Mouse (Mus musculus): ENCODE measurements around the gene Caly.

Caly gene

GRCm38 (mm10) chr7:140081408-140082241 is 723 bp downstream of the Caly start:
- no peak for DNase-seq

- peak; percentile 56 for DNase-seq
These were observed 1.7 kb downstream of the Caly start for GRCm38 (mm10) chr7:140080503-140081156.

GRCm38 (mm10) chr7:140078711-140079110 is 3.6 kb downstream of the Caly start:
- no peak for DNase-seq

- DNase-seq = no peak
These were observed 4.7 kb downstream of the Caly start for GRCm38 (mm10) chr7:140077698-140078097.

- DNase-seq = no peak
These were observed 12.2 kb downstream of the Caly start for GRCm38 (mm10) chr7:140070042-140070711.

GRCm38 (mm10) chr7:140067397-140067796 is 15.0 kb downstream of the Caly start:
- DNase-seq = no peak

GRCm38 (mm10) chr7:140063092-140063491 is 19.3 kb downstream of the Caly start:
- peak; percentile 30 for DNase-seq

- no peak for DNase-seq
These were observed 20.0 kb downstream of the Caly start for GRCm38 (mm10) chr7:140062307-140062706.

GRCm38 (mm10) chr7:140061832-140062130 is 20.6 kb downstream of the Caly start:
- DNase-seq = no peak

- DNase-seq = no peak
These were observed 21.2 kb downstream of the Caly start for GRCm38 (mm10) chr7:140060936-140061831.

GRCm38 (mm10) chr7:140059601-140060000 is 22.7 kb downstream of the Caly start:
- DNase-seq = no peak

- DNase-seq = no peak
These were observed 23.8 kb downstream of the Caly start for GRCm38 (mm10) chr7:140058528-140058927.

GRCm38 (mm10) chr7:140057413-140058407 is 24.6 kb downstream of the Caly start:
- DNase-seq = no peak

GRCm38 (mm10) chr7:140054124-140054523 is 28.2 kb downstream of the Caly start:
- no peak for DNase-seq

GRCm38 (mm10) chr7:140049115-140049689 is 33.1 kb downstream of the Caly start:
- no peak for DNase-seq

- no peak for DNase-seq
These were observed 33.8 kb downstream of the Caly start, which contains the start of gene Msx3 for GRCm38 (mm10) chr7:140048361-140049114. TSS of gene Msx3 (minus strand) at chr7:140049089.

- DNase-seq = no peak
These were observed 34.5 kb downstream of the Caly start for GRCm38 (mm10) chr7:140047811-140048311.

GRCm38 (mm10) chr7:140045546-140045945 is 36.8 kb downstream of the Caly start:
- no peak for DNase-seq

GRCm38 (mm10) chr7:140042728-140043127 is 39.6 kb downstream of the Caly start:
- no peak for DNase-seq

- no peak for DNase-seq
These were observed 45.2 kb downstream of the Caly start for GRCm38 (mm10) chr7:140037171-140037555.
